Mouse (Mus musculus) G1E (cell line): ENCODE results near the gene Cwc27.

Experiments used
- CTCF ChIP-seq: IDR thresholded peaks from 2 replicates; pipeline ENCODE4 v1.5.1; 2012; ENCODE audit warnings: low read depth, low read length, inconsistent platforms, mixed read lengths
- GATA1 ChIP-seq: IDR thresholded peaks from 2 replicates; pipeline ENCODE4 v1.6.1; 2012; ENCODE audit warnings: borderline replicate concordance, low read length, inconsistent platforms, mixed read lengths
- GATA2 ChIP-seq: IDR thresholded peaks from 2 replicates; pipeline ENCODE4 v1.6.1; 2012; ENCODE audit warnings: low read depth, low read length, inconsistent platforms, borderline replicate concordance
- POLR2AphosphoS5 ChIP-seq: IDR thresholded peaks from 2 replicates; pipeline ENCODE4 v1.6.1; 2012; ENCODE audit warnings: low read depth, low read length, inconsistent platforms; ENCODE audit not compliant: insufficient replicate concordance
- TAL1 ChIP-seq: conservative IDR thresholded peaks from 2 replicates; pipeline ENCODE4 v1.6.1; 2012; ENCODE audit warnings: low read depth, low read length, inconsistent platforms, mixed read lengths

- TF ChIP-seq CTCF = no peak
- no peak for TF ChIP-seq GATA1
- TF ChIP-seq POLR2AphosphoS5 = no peak
- no peak for TF ChIP-seq TAL1
- no peak for TF ChIP-seq GATA2
These were observed 89.3 kb downstream of the Cwc27 start for GRCm38 (mm10) chr13:104727681-104728080.
